Mouse (Mus musculus) myocyte (in vitro differentiated cells): ENCODE results near the gene Gins3. TPM values are rescaled to one million over a fixed set of nuclear protein-coding genes. Genes with fewer than 3 reads are reported as not detected.

ENCODE experiments used
- H3K27me3 ChIP-seq: one replicate; pipeline ENCODE4 v1.6.1; 2011; ENCODE audit not compliant: control insufficient read depth, insufficient read depth, insufficient read length
- H3K36me3 ChIP-seq: one replicate; pipeline ENCODE4 v1.6.1; 2011; ENCODE audit not compliant: control insufficient read depth, insufficient read depth
- H3K4me2 ChIP-seq: one replicate; pipeline ENCODE4 v1.6.1; 2011; ENCODE audit warnings: low read depth, control low read depth
- H3K4me3 ChIP-seq: one replicate; pipeline ENCODE4 v1.5.1; 2011; ENCODE audit warnings: mild to moderate bottlenecking, control low read depth, moderate library complexity
- H3K79me2 ChIP-seq: one replicate; pipeline ENCODE4 v1.6.1; 2011; ENCODE audit not compliant: control insufficient read depth, insufficient read depth
- H3ac ChIP-seq: one replicate; pipeline ENCODE4 v1.6.1; 2011; ENCODE audit not compliant: control insufficient read depth, insufficient read length
- CEBPB ChIP-seq: IDR thresholded peaks from 2 replicates; pipeline ENCODE4 v1.6.1; 2011; ENCODE audit warnings: mild to moderate bottlenecking, moderate library complexity; ENCODE audit not compliant: poor library complexity, insufficient read depth, severe bottlenecking
- E2F4 ChIP-seq: IDR thresholded peaks from one replicate; pipeline ENCODE4 v1.6.1; 2011; ENCODE audit warnings: mild to moderate bottlenecking, control low read depth, moderate library complexity; ENCODE audit not compliant: insufficient read depth
- MAX ChIP-seq: IDR thresholded peaks from one replicate; pipeline ENCODE4 v1.6.1; 2011; ENCODE audit warnings: low read depth, mild to moderate bottlenecking, control low read depth
- MYOD1 ChIP-seq, 3 experiments: IDR thresholded peaks; one replicate each; pipeline ENCODE4 v1.6.1; 2011; ENCODE audit warnings: control low read depth in 2 of 3, low read depth in 2 of 3, mild to moderate bottlenecking in 2 of 3, moderate library complexity in 1 of 3; ENCODE audit not compliant: insufficient read length in 2 of 3, control insufficient read depth in 1 of 3
- MYOG ChIP-seq, 3 experiments: IDR thresholded peaks; one replicate each; pipeline ENCODE4 v1.6.1; 2011; ENCODE audit warnings: control low read depth in 2 of 3, low read depth in 2 of 3, mild to moderate bottlenecking in 2 of 3; ENCODE audit not compliant: insufficient read length in 2 of 3, control insufficient read depth in 1 of 3, insufficient read depth in 1 of 3
- POLR2A ChIP-seq: IDR thresholded peaks from one replicate; pipeline ENCODE4 v1.6.1; 2011; ENCODE audit warnings: low read depth, mild to moderate bottlenecking, control low read depth, moderate library complexity; ENCODE audit not compliant: insufficient read length
- POLR2AphosphoS2 ChIP-seq: IDR thresholded peaks from one replicate; pipeline ENCODE4 v1.6.1; 2011; ENCODE audit warnings: low read depth, control low read depth; ENCODE audit not compliant: insufficient read length
- REST ChIP-seq: IDR thresholded peaks from one replicate; pipeline ENCODE4 v1.6.1; 2011; ENCODE audit warnings: mild to moderate bottlenecking, control low read depth, moderate library complexity; ENCODE audit not compliant: insufficient read depth, insufficient read length
- SRF ChIP-seq: IDR thresholded peaks from one replicate; pipeline ENCODE4 v1.6.1; 2011; ENCODE audit warnings: low read depth; ENCODE audit not compliant: control insufficient read depth, insufficient read length
- TCF12 ChIP-seq: IDR thresholded peaks from one replicate; pipeline ENCODE4 v1.6.1; 2011; ENCODE audit warnings: mild to moderate bottlenecking, control low read depth; ENCODE audit not compliant: poor library complexity, insufficient read depth, severe bottlenecking
- TCF3 ChIP-seq: IDR thresholded peaks from one replicate; pipeline ENCODE4 v1.6.1; 2011; ENCODE audit warnings: low read depth, control low read depth; ENCODE audit not compliant: insufficient read length
- USF1 ChIP-seq: IDR thresholded peaks from one replicate; pipeline ENCODE4 v1.6.1; 2011; ENCODE audit warnings: low read depth, mild to moderate bottlenecking, control low read depth, moderate library complexity
- polyA plus RNA-seq: library from polyadenylated mRNA; unstranded; fragments of >200 nt; fragmentation: generic; extraction: Trizol; gene quantifications from one replicate; pipeline ENCODE4 v1.2.1, GENCODE M21; 2012; ENCODE audit warnings: missing spikeins

The Gins3 gene
- polyA plus RNA-seq, 1 experiment: 2.0 TPM

DNA sequence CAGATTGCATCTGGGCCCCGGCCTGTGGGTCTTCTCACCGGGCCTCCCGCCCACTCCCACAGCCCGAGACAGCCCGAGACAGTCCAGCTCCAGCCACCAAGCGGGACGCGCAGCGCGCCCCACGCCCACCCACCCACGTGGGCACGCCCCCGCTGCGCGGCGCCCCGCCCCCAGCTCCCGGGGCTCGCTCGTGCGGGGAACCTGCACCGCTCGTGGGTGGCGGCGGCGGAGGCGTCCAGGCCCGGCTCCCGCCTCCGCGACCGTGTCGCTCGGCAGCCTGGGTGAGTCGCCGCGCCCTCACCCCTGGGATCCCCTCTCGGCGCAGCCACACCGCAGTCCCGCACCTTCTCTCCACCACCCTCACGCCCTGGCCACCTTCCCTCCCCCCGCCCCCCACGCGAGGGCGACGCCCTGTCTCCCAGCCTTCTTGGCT is 44.4 kb downstream of the Gins3 start:
- Histone ChIP-seq H3K4me3 (peak overlapping the region; percentile 32), H3ac (peak overlapping the region; percentile 6), H3K79me2 (peaks cover 4% of the 10 kb centered on the region), H3K27me3 (no peaks in the 10 kb centered on the region), H3K4me2 (peak overlapping the region; percentile 73), H3K36me3 (no peaks in the 10 kb centered on the region)
- TF ChIP-seq POLR2A: peak; percentile 14
- no peak for TF ChIP-seq MYOD1 (IDR thresholded peaks at IDR 0.05; ENCODE audit: control insufficient read depth in 1 of 3, insufficient read length in 2 of 3, low read depth in 2 of 3)

DNA sequence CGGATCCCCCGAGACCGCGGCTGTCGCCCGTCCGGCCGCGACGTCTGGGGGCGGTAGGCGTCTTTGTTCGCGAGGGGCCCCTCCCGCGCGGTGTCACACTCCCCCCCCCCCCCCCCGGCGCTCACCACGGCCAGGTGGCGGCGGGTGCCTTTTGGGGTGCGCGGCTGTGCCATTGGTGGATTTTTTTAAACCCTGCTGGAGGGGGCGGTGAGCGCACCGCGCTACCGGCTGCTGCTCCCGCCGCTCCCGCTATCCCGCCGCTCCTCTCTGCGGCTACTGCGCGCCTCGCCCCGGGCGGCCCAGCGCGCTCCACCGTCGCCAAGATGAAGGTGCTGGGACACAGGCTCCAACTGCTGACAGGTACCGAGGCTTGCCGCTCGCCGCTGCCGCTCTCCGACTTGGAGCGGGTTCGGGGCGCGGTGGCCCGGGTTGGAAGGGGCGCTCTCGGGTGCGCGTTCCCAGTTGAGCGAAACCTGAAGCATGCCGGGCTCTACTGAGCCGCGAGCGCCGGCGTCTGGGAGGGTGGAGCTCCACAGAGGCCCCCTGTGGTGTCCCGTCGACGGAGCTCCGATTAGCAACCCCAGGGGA is 44.9 kb downstream of the Gins3 start:
- Histone ChIP-seq H3K36me3 (no peaks in the 10 kb centered on the region), H3ac (peak overlapping the region; percentile 6), H3K79me2 (peaks cover 5% of the 10 kb centered on the region), H3K4me3 (peak overlapping the region; percentile 32), H3K4me2 (peak overlapping the region; percentile 73), H3K27me3 (no peaks in the 10 kb centered on the region)
- TF ChIP-seq REST: no peak
- no peak for TF ChIP-seq E2F4
- no peak for TF ChIP-seq POLR2A
- no peak for TF ChIP-seq USF1
- TF ChIP-seq MYOD1 (IDR thresholded peaks at IDR 0.05; ENCODE audit: control insufficient read depth in 1 of 3, insufficient read length in 2 of 3, low read depth in 2 of 3): peak in 1 of 3 experiments; percentile 36
- TF ChIP-seq POLR2AphosphoS2: no peak
- no peak for TF ChIP-seq TCF12
- TF ChIP-seq MAX: no peak
- no peak for TF ChIP-seq CEBPB
- peak in 2 of 3 experiments; percentile 3 to 46 for TF ChIP-seq MYOG (IDR thresholded peaks at IDR 0.05; ENCODE audit: control insufficient read depth in 1 of 3, insufficient read depth in 1 of 3, insufficient read length in 2 of 3, low read depth in 2 of 3)
- no peak for TF ChIP-seq TCF3
- TF ChIP-seq SRF: no peak

DNA sequence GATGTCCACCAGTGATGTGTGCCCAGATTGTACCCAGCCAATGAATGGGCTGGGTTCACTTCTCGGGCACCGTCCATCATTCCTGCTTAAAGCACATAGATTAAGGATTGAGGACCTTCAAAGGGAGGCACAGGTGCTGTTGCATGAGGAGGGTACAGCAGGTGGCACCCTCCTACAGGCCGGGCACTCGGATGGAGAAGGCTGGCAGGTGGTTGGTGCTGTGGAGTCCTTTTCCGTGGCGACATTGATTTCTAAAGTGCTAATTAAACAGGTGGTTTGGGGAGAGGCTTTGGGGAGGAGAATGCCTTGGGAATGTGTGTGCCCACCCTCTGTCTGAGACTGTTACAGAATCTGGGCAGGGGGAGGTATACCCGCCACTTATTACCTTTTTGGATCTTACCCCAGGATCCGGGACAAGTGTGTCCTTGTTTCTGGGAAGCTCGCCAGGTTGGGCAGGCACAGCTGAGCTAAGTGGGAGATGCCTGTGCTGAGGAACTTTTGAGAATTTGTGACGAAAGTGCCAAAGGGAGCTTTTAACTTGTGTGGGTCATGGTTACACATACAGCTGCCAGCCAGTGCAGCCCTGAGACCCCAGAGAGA is 54.9 kb downstream of the Gins3 start:
- Histone ChIP-seq H3K4me2 (no peak overlapping the region), H3K79me2 (peaks cover 7% of the 10 kb centered on the region), H3K27me3 (no peaks in the 10 kb centered on the region), H3K36me3 (no peaks in the 10 kb centered on the region), H3ac (no peak overlapping the region), H3K4me3 (no peak overlapping the region)
- no peak for TF ChIP-seq MAX
- peak in 2 of 3 experiments; percentile 35 to 67 for TF ChIP-seq MYOD1 (IDR thresholded peaks at IDR 0.05; ENCODE audit: control insufficient read depth in 1 of 3, insufficient read length in 2 of 3, low read depth in 2 of 3)

DNA sequence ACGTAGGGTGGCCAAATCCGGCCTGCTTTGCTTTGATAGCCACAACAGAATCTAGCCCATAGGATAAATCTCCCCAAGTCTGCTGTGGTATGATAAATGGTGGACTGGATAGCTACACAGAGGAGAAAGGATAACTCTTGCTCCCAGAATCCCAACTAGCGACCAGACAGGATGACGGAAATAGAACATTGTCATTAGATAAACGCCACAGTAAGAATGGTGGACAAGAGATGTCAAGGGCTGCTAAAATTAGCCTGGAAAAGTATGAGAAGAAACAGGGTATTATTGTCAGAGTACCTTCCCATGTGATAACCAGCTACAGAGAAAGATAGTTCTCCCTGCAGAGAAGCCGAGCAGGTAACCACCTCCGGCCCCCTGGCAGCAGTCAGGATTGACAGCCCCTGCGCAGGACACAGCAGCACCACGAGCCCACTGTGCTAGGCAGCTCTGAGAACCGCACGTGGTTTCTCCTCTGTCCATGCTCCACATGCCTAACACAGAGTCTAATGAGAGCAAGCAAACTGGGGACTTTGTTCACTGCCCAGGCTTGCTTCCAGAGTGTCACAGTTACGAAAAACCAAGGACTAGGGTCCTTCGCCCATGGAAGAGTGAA is 57.8 kb downstream of the Gins3 start:
- Histone ChIP-seq H3ac (no peak overlapping the region), H3K4me2 (no peak overlapping the region), H3K4me3 (no peak overlapping the region), H3K27me3 (no peaks in the 10 kb centered on the region), H3K79me2 (peaks cover 5% of the 10 kb centered on the region), H3K36me3 (no peaks in the 10 kb centered on the region)
- TF ChIP-seq USF1: no peak
- TF ChIP-seq MYOD1 (IDR thresholded peaks at IDR 0.05; ENCODE audit: control insufficient read depth in 1 of 3, insufficient read length in 2 of 3, low read depth in 2 of 3): no peak
- no peak for TF ChIP-seq POLR2AphosphoS2
- TF ChIP-seq MAX: no peak
- no peak for TF ChIP-seq SRF
- TF ChIP-seq CEBPB: no peak
- TF ChIP-seq E2F4: no peak
- TF ChIP-seq MYOG (IDR thresholded peaks at IDR 0.05; ENCODE audit: control insufficient read depth in 1 of 3, insufficient read depth in 1 of 3, insufficient read length in 2 of 3, low read depth in 2 of 3): no peak
- TF ChIP-seq REST: no peak
- no peak for TF ChIP-seq TCF3
- TF ChIP-seq POLR2A: no peak
- no peak for TF ChIP-seq TCF12

DNA sequence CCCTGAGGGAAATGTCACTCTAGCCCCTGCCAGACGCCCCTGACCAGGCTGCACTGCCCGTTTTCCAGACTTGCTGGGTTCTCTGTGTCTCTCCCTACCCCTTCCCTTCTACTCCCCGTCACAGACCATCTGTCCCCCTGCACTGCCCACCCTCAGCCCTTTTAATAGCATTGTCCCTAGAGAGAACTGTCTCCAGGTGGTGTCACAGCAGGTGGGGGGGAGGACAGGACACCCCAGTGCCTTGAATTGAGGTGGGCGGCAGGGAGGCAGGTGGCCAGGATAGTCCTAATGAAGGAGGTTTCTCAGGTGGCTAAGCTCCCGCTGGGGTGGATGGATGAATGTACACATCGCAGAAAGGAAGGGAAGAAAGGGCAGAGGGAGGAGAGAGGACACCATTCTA is 61.4 kb downstream of the Gins3 start:
- H3K27me3 ChIP-seq: no peaks in the 10 kb centered on the region
- H3K79me2 ChIP-seq: peaks cover 5% of the 10 kb centered on the region
- H3K4me2 ChIP-seq: no peak overlapping the region
- no peak overlapping the region for H3ac ChIP-seq
- no peaks in the 10 kb centered on the region for H3K36me3 ChIP-seq
- TF ChIP-seq TCF12: no peak
- H3K4me3 ChIP-seq: no peak overlapping the region

Other genes starting within 250 kb of the Gins3 start
- gene Cfap20, start 198.6 kb upstream of the Gins3 start, polyA plus RNA-seq: 39.9 TPM
- gene Csnk2a2, start 143.4 kb upstream of the Gins3 start, polyA plus RNA-seq: 51.9 TPM
- gene Ccdc113, start 99.4 kb upstream of the Gins3 start, polyA plus RNA-seq: not detected
- not detected for gene Prss54, start 57.1 kb upstream of the Gins3 start, polyA plus RNA-seq
- gene Ndrg4, start 43.5 kb downstream of the Gins3 start, polyA plus RNA-seq: 83.9 TPM
- 13.9 TPM for gene Setd6, start 82.4 kb downstream of the Gins3 start, polyA plus RNA-seq
- 32.7 TPM for gene Cnot1, start 174.0 kb downstream of the Gins3 start, polyA plus RNA-seq
- 157 TPM for gene Sap18b, start 191.9 kb downstream of the Gins3 start, polyA plus RNA-seq
- 46.9 TPM for gene Slc38a7, start 220.1 kb downstream of the Gins3 start, polyA plus RNA-seq